Comparison of ENCODE assay signal across 9 mouse cellular contexts in the genomic region with DNA sequence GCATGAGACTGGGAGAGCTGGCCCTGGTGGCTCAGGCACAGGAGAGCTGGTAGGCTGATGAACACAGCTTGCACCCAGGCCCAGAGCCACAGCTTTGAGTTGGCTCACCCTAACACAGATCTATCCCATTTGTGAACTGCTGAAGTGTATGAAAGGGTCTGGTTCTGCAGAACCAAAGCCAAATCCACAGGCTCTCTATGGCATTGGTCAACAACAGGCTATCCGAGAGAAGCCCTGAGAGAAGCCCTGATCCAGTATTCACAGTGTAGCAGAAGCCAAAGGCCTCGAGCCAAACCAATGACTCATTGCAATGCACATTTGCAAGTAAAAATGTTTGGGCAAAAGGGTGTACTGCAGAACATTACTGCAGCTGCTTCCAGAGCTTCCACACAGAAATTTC. TPM values are rescaled to one million over a fixed set of nuclear protein-coding genes. Genes with fewer than 3 reads are reported as not detected.
DNase-seq lines count a peak whose midpoint lies in the region; ATAC-seq lines count a peak whose summit lies in the region.
"Had no signal": no experiment of that assay in that cellular context is flagged by ENCODE, and none has a peak within 500 bp of the region (broad histone marks: within the 10 kb centered on the region; RNA-seq: fewer than 3 reads in every experiment).

No protein-coding gene starts in this region.

- no peak overlapping the region for H3K27ac ChIP-seq in forebrain, embryonic 14.5 days (ENCODE audit: low read depth, low read length)
- no peak overlapping the region for H3K27ac ChIP-seq in forebrain, embryonic 10.5 days
- H3K27ac ChIP-seq in forebrain, embryonic 16.5 days (ENCODE audit: low read length), result no peak overlapping the region
- H3K27ac ChIP-seq: limb, embryonic 13.5 days had no signal

- H3K9ac ChIP-seq in forebrain, embryonic 14.5 days (ENCODE audit: low read length), result no peak overlapping the region
- H3K9ac ChIP-seq in forebrain, embryonic 16.5 days (replicated peaks; ENCODE audit: low read depth, low read length), result no peak overlapping the region
- H3K9ac ChIP-seq: limb, embryonic 13.5 days had no signal

- ATAC-seq in forebrain, embryonic 14.5 days, result peak; percentile 32; the same call in 1 of the 2 replicates
- ATAC-seq in forebrain, embryonic 16.5 days, result peak; percentile 98

- intact Hi-C loops in left cerebral cortex, postnatal 4 days (cut with DNase I), result no loop called here

- no peak for DNase-seq in forebrain, embryonic 14.5 days (ENCODE audit: low spot score)
- no peak for DNase-seq in forebrain, embryonic 10.5 days (ENCODE audit: extremely low spot score, low spot score)
- peak; percentile 82 for DNase-seq in adrenal gland, adult 2 months
- peak; percentile 14 for DNase-seq in kidney, adult 9 months
- peak; percentile 44 for DNase-seq in left cerebral cortex, postnatal 4 days
- peak; percentile 39 to 79 for DNase-seq in urinary bladder, postnatal 36 days (ENCODE audit: low spot score in 2 of 2)
- no peak for DNase-seq in retina, embryonic 14.5 days (ENCODE audit: low spot score)

- H3K4me3 ChIP-seq in forebrain, embryonic 14.5 days (ENCODE audit: low read depth, low read length), result no peak overlapping the region
- no peak overlapping the region for H3K4me3 ChIP-seq in forebrain, embryonic 10.5 days
- no peak overlapping the region for H3K4me3 ChIP-seq in forebrain, embryonic 16.5 days (replicated peaks; ENCODE audit: low read length)
- H3K4me3 ChIP-seq: limb, embryonic 13.5 days had no signal

- WGBS in forebrain, embryonic 14.5 days, result 78% methylated on average over 2 of the region's 2 CpGs
- WGBS in forebrain, embryonic 10.5 days, result 79% methylated on average over 2 of the region's 2 CpGs
- 54% methylated on average over 2 of the region's 2 CpGs for WGBS in forebrain, embryonic 16.5 days

- no peak overlapping the region for H3K4me2 ChIP-seq in forebrain, embryonic 14.5 days (ENCODE audit: low read length)
- H3K4me2 ChIP-seq in forebrain, embryonic 16.5 days (ENCODE audit: low read length), result no peak overlapping the region
- H3K4me2 ChIP-seq: limb, embryonic 13.5 days had no signal

- no peaks in the 10 kb centered on the region for H3K27me3 ChIP-seq in forebrain, embryonic 14.5 days (replicated peaks; ENCODE audit: control insufficient read depth, insufficient read depth, low read length)
- H3K27me3 ChIP-seq in forebrain, embryonic 10.5 days (ENCODE audit: poor library complexity, severe bottlenecking), result no peaks in the 10 kb centered on the region
- no peaks in the 10 kb centered on the region for H3K27me3 ChIP-seq in forebrain, embryonic 16.5 days (replicated peaks; ENCODE audit: control insufficient read depth, insufficient read depth, low read length)
- H3K27me3 ChIP-seq: limb, embryonic 13.5 days had no signal

- H3K9me3 ChIP-seq in forebrain, embryonic 14.5 days (replicated peaks; ENCODE audit: control insufficient read depth, low read length), result no peaks in the 10 kb centered on the region
- no peaks in the 10 kb centered on the region for H3K9me3 ChIP-seq in forebrain, embryonic 10.5 days
- no peaks in the 10 kb centered on the region for H3K9me3 ChIP-seq in forebrain, embryonic 16.5 days (ENCODE audit: control insufficient read depth, low read length)
- H3K9me3 ChIP-seq: limb, embryonic 13.5 days had no signal

- no peaks in the 10 kb centered on the region for H3K4me1 ChIP-seq in forebrain, embryonic 14.5 days (ENCODE audit: control insufficient read depth, insufficient read depth, low read length)
- no peaks in the 10 kb centered on the region for H3K4me1 ChIP-seq in forebrain, embryonic 10.5 days
- 0 out of 2 replicates have a peak, but pooled peaks cover 3% of the 10 kb centered on the region for H3K4me1 ChIP-seq in forebrain, embryonic 16.5 days (replicated peaks; ENCODE audit: control insufficient read depth, insufficient read depth, low read length)
- H3K4me1 ChIP-seq: limb, embryonic 13.5 days had no signal

- no peaks in the 10 kb centered on the region for H3K36me3 ChIP-seq in forebrain, embryonic 14.5 days (ENCODE audit: control insufficient read depth, insufficient read depth, low read length)
- H3K36me3 ChIP-seq in forebrain, embryonic 10.5 days (replicated peaks), result no peaks in the 10 kb centered on the region
- no peaks in the 10 kb centered on the region for H3K36me3 ChIP-seq in forebrain, embryonic 16.5 days (ENCODE audit: control insufficient read depth, insufficient read depth)
- H3K36me3 ChIP-seq: limb, embryonic 13.5 days had no signal

RNA-seq across cellular contexts. Expression of a gene that starts 45.3 kb away (rescaled TPM):
- 36.8 and 38.9 TPM in 2 replicates for polyA plus RNA-seq in forebrain, embryonic 14.5 days (2014; fragmentation: Nextera tagmentation; extraction: Ambion mirVana)
- polyA plus RNA-seq in forebrain, embryonic 10.5 days (2016; fragmentation: Nextera tagmentation; extraction: Ambion mirVana), result 25.3 and 26.9 TPM in 2 replicates
- total RNA-seq in adrenal gland, adult 2 months (2021), result 10 to 100 TPM; 37.5 to 55.3 TPM
- 2.1 and 2.6 TPM in 2 replicates for polyA plus RNA-seq in adrenal gland, adult 2 months (2012; rRNA removed)
- 30.0 and 33.6 TPM in 2 replicates for polyA plus RNA-seq in forebrain, embryonic 16.5 days (2015; fragmentation: Nextera tagmentation; extraction: Ambion mirVana)
- total RNA-seq in left cerebral cortex, postnatal 4 days (2021), result 10 to 100 TPM; 21.0 to 23.4 TPM

Comparison
In these comparisons a context has a peak if more than half of its experiments do, and no peak if none do; other contexts are left out.
1. DNase-seq: peak in adrenal gland, adult 2 months (single experiment), kidney, adult 9 months (single experiment), left cerebral cortex, postnatal 4 days (single experiment) and urinary bladder, postnatal 36 days (2 of 2); none in forebrain, embryonic 14.5 days (single experiment), forebrain, embryonic 10.5 days (single experiment) and retina, embryonic 14.5 days (single experiment).